Mouse (Mus musculus): ENCODE measurements at regions not wholly inside any gene's neighbourhood (a gene's known extent, or its start where the extent isn't known, plus 50 kb on each side); places are given as distances from the start of the nearest gene placed in this dataset.

GRCm38 (mm10) chr1:176443712-176444111, 168.6 kb upstream of the Pld5 start:
- H3K36me3 ChIP-seq (ENCODE audit: control insufficient read depth, insufficient read depth, low read length): no peaks in the 10 kb centered on the region
- no peak overlapping the region for H3K9ac ChIP-seq (replicated peaks; ENCODE audit: low read depth, low read length)
- H3K4me2 ChIP-seq (ENCODE audit: low read depth, low read length): no peak overlapping the region
- no peaks in the 10 kb centered on the region for H3K27me3 ChIP-seq (ENCODE audit: control insufficient read depth, insufficient read depth, low read length)
- ATAC-seq (ENCODE audit: low read depth): no peak
- WGBS: 91% methylated on average over 1 of the region's 1 CpGs
- no peaks in the 10 kb centered on the region for H3K4me1 ChIP-seq (ENCODE audit: control insufficient read depth, insufficient read depth, low read length)
- no peak overlapping the region for H3K27ac ChIP-seq (ENCODE audit: low read depth, low read length)
- no peak overlapping the region for H3K4me3 ChIP-seq (ENCODE audit: low read depth, low read length)
- H3K9me3 ChIP-seq (ENCODE audit: control insufficient read depth, low read length): no peaks in the 10 kb centered on the region

GRCm38 (mm10) chr1:176440254-176440653, 165.1 kb upstream of the Pld5 start:
- H3K36me3 ChIP-seq (ENCODE audit: control insufficient read depth, insufficient read depth, low read length): no peaks in the 10 kb centered on the region
- WGBS: 65% methylated on average over 3 of the region's 3 CpGs
- no peak overlapping the region for H3K27ac ChIP-seq (ENCODE audit: low read depth, low read length)
- no peaks in the 10 kb centered on the region for H3K4me1 ChIP-seq (ENCODE audit: control insufficient read depth, insufficient read depth, low read length)
- no peak overlapping the region for H3K4me2 ChIP-seq (ENCODE audit: low read depth, low read length)
- H3K4me3 ChIP-seq (ENCODE audit: low read depth, low read length): no peak overlapping the region
- no peaks in the 10 kb centered on the region for H3K27me3 ChIP-seq (ENCODE audit: control insufficient read depth, insufficient read depth, low read length)
- H3K9me3 ChIP-seq (ENCODE audit: control insufficient read depth, low read length): no peaks in the 10 kb centered on the region
- no peak overlapping the region for H3K9ac ChIP-seq (replicated peaks; ENCODE audit: low read depth, low read length)
- no peak for ATAC-seq (ENCODE audit: low read depth)

GRCm38 (mm10) chr1:176427835-176428234, 152.7 kb upstream of the Pld5 start:
- 46% methylated on average over 4 of the region's 4 CpGs for WGBS
- H3K4me1 ChIP-seq (ENCODE audit: control insufficient read depth, insufficient read depth, low read length): no peaks in the 10 kb centered on the region
- H3K27ac ChIP-seq (ENCODE audit: low read depth, low read length): no peak overlapping the region
- H3K4me2 ChIP-seq (ENCODE audit: low read depth, low read length): no peak overlapping the region
- H3K9ac ChIP-seq (replicated peaks; ENCODE audit: low read depth, low read length): no peak overlapping the region
- no peaks in the 10 kb centered on the region for H3K27me3 ChIP-seq (ENCODE audit: control insufficient read depth, insufficient read depth, low read length)
- H3K36me3 ChIP-seq (ENCODE audit: control insufficient read depth, insufficient read depth, low read length): no peaks in the 10 kb centered on the region
- ATAC-seq (ENCODE audit: low read depth): no peak; the same call in 1 of the 2 replicates
- no peaks in the 10 kb centered on the region for H3K9me3 ChIP-seq (ENCODE audit: control insufficient read depth, low read length)
- H3K4me3 ChIP-seq (ENCODE audit: low read depth, low read length): no peak overlapping the region

GRCm38 (mm10) chr1:176427046-176427445, 151.9 kb upstream of the Pld5 start:
- Histone ChIP-seq H3K27me3 (ENCODE audit: control insufficient read depth, insufficient read depth, low read length) (no peaks in the 10 kb centered on the region), H3K4me1 (ENCODE audit: control insufficient read depth, insufficient read depth, low read length) (no peaks in the 10 kb centered on the region), H3K4me2 (ENCODE audit: low read depth, low read length) (no peak overlapping the region), H3K4me3 (ENCODE audit: low read depth, low read length) (no peak overlapping the region), H3K9me3 (ENCODE audit: control insufficient read depth, low read length) (no peaks in the 10 kb centered on the region), H3K36me3 (ENCODE audit: control insufficient read depth, insufficient read depth, low read length) (no peaks in the 10 kb centered on the region), H3K27ac (ENCODE audit: low read depth, low read length) (no peak overlapping the region), H3K9ac (replicated peaks; ENCODE audit: low read depth, low read length) (no peak overlapping the region)
- no peak for ATAC-seq (ENCODE audit: low read depth)
- WGBS: 76% methylated on average over 2 of the region's 2 CpGs

GRCm38 (mm10) chr1:176417251-176417650, 142.1 kb upstream of the Pld5 start:
- ATAC-seq (ENCODE audit: low read depth): no peak
- Histone ChIP-seq H3K27ac (ENCODE audit: low read depth, low read length) (no peak overlapping the region), H3K4me3 (ENCODE audit: low read depth, low read length) (no peak overlapping the region), H3K4me1 (ENCODE audit: control insufficient read depth, insufficient read depth, low read length) (no peaks in the 10 kb centered on the region), H3K9me3 (ENCODE audit: control insufficient read depth, low read length) (no peaks in the 10 kb centered on the region), H3K27me3 (ENCODE audit: control insufficient read depth, insufficient read depth, low read length) (no peaks in the 10 kb centered on the region), H3K9ac (replicated peaks; ENCODE audit: low read depth, low read length) (no peak overlapping the region), H3K4me2 (ENCODE audit: low read depth, low read length) (no peak overlapping the region), H3K36me3 (ENCODE audit: control insufficient read depth, insufficient read depth, low read length) (no peaks in the 10 kb centered on the region)
- WGBS: 61% methylated on average over 1 of the region's 1 CpGs

- H3K4me2 ChIP-seq (ENCODE audit: low read depth, low read length): no peak overlapping the region
- no peaks in the 10 kb centered on the region for H3K9me3 ChIP-seq (ENCODE audit: control insufficient read depth, low read length)
- WGBS: 90% methylated on average over 3 of the region's 3 CpGs
- ATAC-seq (ENCODE audit: low read depth): no peak
- H3K9ac ChIP-seq (replicated peaks; ENCODE audit: low read depth, low read length): no peak overlapping the region
- no peak overlapping the region for H3K27ac ChIP-seq (ENCODE audit: low read depth, low read length)
- no peaks in the 10 kb centered on the region for H3K27me3 ChIP-seq (ENCODE audit: control insufficient read depth, insufficient read depth, low read length)
- no peaks in the 10 kb centered on the region for H3K4me1 ChIP-seq (ENCODE audit: control insufficient read depth, insufficient read depth, low read length)
- no peak overlapping the region for H3K4me3 ChIP-seq (ENCODE audit: low read depth, low read length)
- no peaks in the 10 kb centered on the region for H3K36me3 ChIP-seq (ENCODE audit: control insufficient read depth, insufficient read depth, low read length)
Observed at GRCm38 (mm10) chr1:176404128-176404527, 129.0 kb upstream of the Pld5 start.

GRCm38 (mm10) chr1:176379645-176380044, 104.5 kb upstream of the Pld5 start:
- no peaks in the 10 kb centered on the region for H3K9me3 ChIP-seq (ENCODE audit: control insufficient read depth, low read length)
- no peaks in the 10 kb centered on the region for H3K36me3 ChIP-seq (ENCODE audit: control insufficient read depth, insufficient read depth, low read length)
- no peak for ATAC-seq (ENCODE audit: low read depth)
- no peak overlapping the region for H3K4me3 ChIP-seq (ENCODE audit: low read depth, low read length)
- H3K27me3 ChIP-seq (ENCODE audit: control insufficient read depth, insufficient read depth, low read length): no peaks in the 10 kb centered on the region
- H3K4me2 ChIP-seq (ENCODE audit: low read depth, low read length): no peak overlapping the region
- H3K9ac ChIP-seq (replicated peaks; ENCODE audit: low read depth, low read length): no peak overlapping the region
- no peak overlapping the region for H3K27ac ChIP-seq (ENCODE audit: low read depth, low read length)
- no peaks in the 10 kb centered on the region for H3K4me1 ChIP-seq (ENCODE audit: control insufficient read depth, insufficient read depth, low read length)

- ATAC-seq (ENCODE audit: low read depth): no peak
- 71% methylated on average over 3 of the region's 3 CpGs for WGBS
- no peaks in the 10 kb centered on the region for H3K4me1 ChIP-seq (ENCODE audit: control insufficient read depth, insufficient read depth, low read length)
- no peak overlapping the region for H3K9ac ChIP-seq (replicated peaks; ENCODE audit: low read depth, low read length)
- H3K27ac ChIP-seq (ENCODE audit: low read depth, low read length): no peak overlapping the region
- H3K4me3 ChIP-seq (ENCODE audit: low read depth, low read length): no peak overlapping the region
- no peaks in the 10 kb centered on the region for H3K27me3 ChIP-seq (ENCODE audit: control insufficient read depth, insufficient read depth, low read length)
- no peaks in the 10 kb centered on the region for H3K9me3 ChIP-seq (ENCODE audit: control insufficient read depth, low read length)
- H3K36me3 ChIP-seq (ENCODE audit: control insufficient read depth, insufficient read depth, low read length): no peaks in the 10 kb centered on the region
- H3K4me2 ChIP-seq (ENCODE audit: low read depth, low read length): no peak overlapping the region
Observed at GRCm38 (mm10) chr1:176366900-176367299, 91.8 kb upstream of the Pld5 start.

- Histone ChIP-seq H3K9me3 (ENCODE audit: control insufficient read depth, low read length) (no peaks in the 10 kb centered on the region), H3K9ac (replicated peaks; ENCODE audit: low read depth, low read length) (no peak overlapping the region), H3K27me3 (ENCODE audit: control insufficient read depth, insufficient read depth, low read length) (no peaks in the 10 kb centered on the region), H3K27ac (ENCODE audit: low read depth, low read length) (no peak overlapping the region), H3K4me2 (ENCODE audit: low read depth, low read length) (no peak overlapping the region), H3K4me3 (ENCODE audit: low read depth, low read length) (no peak overlapping the region), H3K4me1 (ENCODE audit: control insufficient read depth, insufficient read depth, low read length) (no peaks in the 10 kb centered on the region), H3K36me3 (ENCODE audit: control insufficient read depth, insufficient read depth, low read length) (no peaks in the 10 kb centered on the region)
- 89% methylated on average over 3 of the region's 3 CpGs for WGBS
- no peak for ATAC-seq (ENCODE audit: low read depth)
Observed at GRCm38 (mm10) chr1:176360957-176361356, 85.8 kb upstream of the Pld5 start.
